26 mouse cellular contexts compared by ENCODE assay signal in the genomic region with DNA sequence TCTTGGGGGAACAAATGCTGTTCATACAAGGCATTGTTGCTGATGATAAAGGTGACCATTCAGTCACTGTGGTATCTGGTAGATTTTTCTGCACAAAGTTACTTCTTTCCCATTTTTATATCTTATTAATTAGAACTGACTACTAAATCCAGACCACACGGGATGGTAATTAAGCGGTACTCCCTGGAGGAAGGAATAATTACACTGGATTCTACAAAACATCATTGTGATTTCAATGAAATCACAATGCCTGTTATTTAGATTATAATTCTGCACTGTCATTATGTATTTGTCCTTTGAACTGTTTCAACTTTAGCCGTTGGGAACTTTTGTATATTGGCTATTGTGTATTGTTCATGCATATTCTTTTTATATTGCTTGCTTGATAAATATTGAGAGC.
"Had no signal": no experiment of that assay in that cellular context is flagged by ENCODE, and none has a peak within 500 bp of the region (broad histone marks: within the 10 kb centered on the region; RNA-seq: fewer than 3 reads in every experiment).

No protein-coding gene starts in this region.

- H3K4me3 ChIP-seq: heart, adult 2 months; heart, embryonic 13.5 days; heart, embryonic 15.5 days; hindbrain, embryonic 13.5 days; hindbrain, embryonic 15.5 days; kidney, embryonic 15.5 days; limb, embryonic 13.5 days; limb, embryonic 15.5 days; liver, embryonic 12.5 days had no signal

- H3K9ac ChIP-seq: heart, embryonic 13.5 days; heart, embryonic 15.5 days; hindbrain, embryonic 13.5 days; hindbrain, embryonic 15.5 days; kidney, embryonic 15.5 days; limb, embryonic 13.5 days; limb, embryonic 15.5 days; liver, embryonic 12.5 days; liver, embryonic 14.5 days had no signal

- H3K27ac ChIP-seq: heart, adult 2 months; heart, embryonic 13.5 days; heart, embryonic 15.5 days; hindbrain, embryonic 13.5 days; hindbrain, embryonic 15.5 days; kidney, embryonic 15.5 days; kidney, postnatal 0 days; limb, embryonic 13.5 days; limb, embryonic 15.5 days; liver, embryonic 12.5 days; liver, embryonic 14.5 days had no signal

- H3K36me3 ChIP-seq: heart, embryonic 13.5 days; heart, embryonic 15.5 days; hindbrain, embryonic 13.5 days; hindbrain, embryonic 15.5 days; kidney, embryonic 15.5 days; limb, embryonic 13.5 days; limb, embryonic 15.5 days; liver, embryonic 12.5 days had no signal

- H3K4me2 ChIP-seq: heart, embryonic 11.5 days; heart, embryonic 13.5 days; heart, embryonic 15.5 days; hindbrain, embryonic 13.5 days; hindbrain, embryonic 15.5 days; kidney, embryonic 15.5 days; limb, embryonic 13.5 days; limb, embryonic 15.5 days; liver, embryonic 12.5 days had no signal

- H3K9me3 ChIP-seq: heart, embryonic 13.5 days; heart, embryonic 15.5 days; hindbrain, embryonic 13.5 days; hindbrain, embryonic 15.5 days; kidney, embryonic 15.5 days; limb, embryonic 13.5 days; limb, embryonic 15.5 days; liver, embryonic 12.5 days had no signal

- DNase-seq: gastrocnemius, postnatal 14 days; gastrocnemius, postnatal 36 days; heart, adult 11 months; heart, adult 2 months; heart, postnatal 14 days; heart, postnatal 36 days; kidney, adult 11 months; kidney, adult 2 months; kidney, adult 9 months; kidney, postnatal 14 days; kidney, postnatal 36 days; layer of hippocampus, adult 9-11 months; layer of hippocampus, postnatal 36 days; left cerebral cortex, postnatal 4 days had no signal

- H3K4me1 ChIP-seq: heart, embryonic 13.5 days; heart, embryonic 15.5 days; hindbrain, embryonic 13.5 days; hindbrain, embryonic 15.5 days; kidney, embryonic 15.5 days; limb, embryonic 15.5 days; liver, embryonic 12.5 days had no signal

- H3K27me3 ChIP-seq: heart, embryonic 13.5 days; heart, embryonic 15.5 days; hindbrain, embryonic 13.5 days; hindbrain, embryonic 15.5 days; kidney, embryonic 15.5 days; limb, embryonic 13.5 days; limb, embryonic 15.5 days; liver, embryonic 12.5 days had no signal

- ATAC-seq: inflammation-experienced regulatory T-cells, adult 6 months; liver, embryonic 12.5 days had no signal
